ENCODE assay signal across 8 mouse cellular contexts in the genomic region with DNA sequence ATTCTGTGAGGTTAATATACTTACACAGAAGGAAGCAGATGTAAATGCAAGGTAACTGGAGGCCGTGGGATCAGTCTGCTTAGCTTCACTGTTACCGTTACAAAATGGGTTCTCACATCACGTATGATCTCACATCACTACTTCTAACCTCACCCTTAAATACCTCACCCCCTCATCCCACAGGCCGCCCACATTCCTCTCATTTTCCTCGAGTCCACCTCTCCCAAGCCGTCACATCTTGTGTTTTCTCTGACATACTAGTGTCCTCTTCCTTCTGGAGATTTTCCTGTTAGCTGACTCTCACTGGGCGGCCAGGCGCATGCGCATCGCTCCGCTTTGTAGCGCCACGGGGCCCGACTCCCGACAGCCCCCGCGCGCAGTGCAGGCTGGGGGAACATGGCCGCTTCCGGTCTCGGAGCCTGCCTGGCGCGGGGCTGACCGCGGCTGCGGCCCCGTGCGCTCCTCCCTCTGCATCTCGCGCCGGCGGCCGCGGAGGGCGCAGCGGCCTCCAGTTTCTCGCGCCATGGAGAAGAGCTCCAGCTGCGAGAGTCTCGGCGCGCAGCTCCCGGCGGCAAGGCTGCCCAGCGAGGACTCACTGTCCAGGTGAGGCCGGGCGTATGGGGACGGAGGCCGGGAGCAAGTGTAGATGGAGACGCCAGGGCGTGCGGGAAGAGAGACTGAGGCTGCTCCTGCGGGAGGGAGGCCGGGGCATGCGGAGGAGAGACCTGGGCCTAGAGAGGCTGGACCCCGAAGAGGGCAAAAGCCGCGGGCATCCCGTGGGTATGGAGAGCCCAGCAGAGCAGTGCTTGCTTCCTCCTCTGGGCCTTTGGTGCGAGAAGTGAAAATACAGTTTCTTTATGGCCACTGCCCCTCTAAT. TPM values are rescaled to one million over a fixed set of nuclear protein-coding genes. Genes with fewer than 3 reads are reported as not detected.
DNase-seq lines count a peak whose midpoint lies in the region; ATAC-seq and TF ChIP-seq lines count a peak whose summit lies in the region.

No protein-coding gene starts in this region.

- intact Hi-C loops in left cerebral cortex, adult 2 months (cut with DNase I): no loop called here

- no peaks in the 10 kb centered on the region for H3K36me3 ChIP-seq in hindbrain, postnatal 0 days (ENCODE audit: insufficient read depth, low read length)

- H3K4me1 ChIP-seq in hindbrain, postnatal 0 days (ENCODE audit: insufficient read depth, low read length): peaks cover 13% of the 10 kb centered on the region

- H3K9ac ChIP-seq in hindbrain, postnatal 0 days (replicated peaks; ENCODE audit: low read length): peak overlapping the region; percentile 98

- WGBS in hindbrain, postnatal 0 days: under 1% methylated on average over 60 of the region's 60 CpGs

- TF ChIP-seq CTCF in hindbrain, postnatal 0 days (IDR thresholded peaks at IDR 0.05; ENCODE audit: low read depth): no peak
- TF ChIP-seq CTCF in left cerebral cortex, adult 2 months (IDR thresholded peaks at IDR 0.05): no peak

- no peaks in the 10 kb centered on the region for H3K9me3 ChIP-seq in hindbrain, postnatal 0 days (ENCODE audit: low read length)

- H3K27me3 ChIP-seq in hindbrain, postnatal 0 days (ENCODE audit: insufficient read depth, low read length): no peaks in the 10 kb centered on the region

- H3K4me2 ChIP-seq in hindbrain, postnatal 0 days (ENCODE audit: low read depth, low read length): peak overlapping the region; percentile 63

- peak; percentile 95 for DNase-seq in T-cell, adult 2 months (ENCODE audit: low spot score)
- peak; percentile 97 to 98 for DNase-seq in cerebellum, postnatal 36 days
- DNase-seq in gastrocnemius, adult 18-20 months (ENCODE audit: low spot score): peak; percentile 93
- DNase-seq in hindbrain, postnatal 0 days (ENCODE audit: low spot score): peak; percentile 97
- DNase-seq in left cerebral cortex, adult 2 months (ENCODE audit: extremely low spot score in 1 of 2, low spot score in 2 of 2): peak; percentile 96 to 98
- peak; percentile 95 to 96 for DNase-seq in right cerebral cortex, adult 2 months (ENCODE audit: low spot score in 2 of 2)
- DNase-seq in urinary bladder, postnatal 14 days (ENCODE audit: low spot score): peak; percentile 95

- peak overlapping the region; percentile 92 for H3K4me3 ChIP-seq in hindbrain, postnatal 0 days (ENCODE audit: low read length)
- peak overlapping the region; percentile 100 for H3K4me3 ChIP-seq in left cerebral cortex, adult 2 months

- ATAC-seq in hindbrain, postnatal 0 days: peak; percentile 99
- peak; percentile 98 for ATAC-seq in megakaryocyte, adult 5-6 weeks (ENCODE audit: poor library complexity, severe bottlenecking)

- peak overlapping the region; percentile 93 for H3K27ac ChIP-seq in hindbrain, postnatal 0 days
- peak overlapping the region; percentile 94 for H3K27ac ChIP-seq in left cerebral cortex, adult 2 months

RNA-seq across cellular contexts. Expression of a gene that starts 0.8 kb away (rescaled TPM):
- total RNA-seq in gastrocnemius, adult 18-20 months (2021): 10 to 100 TPM; 16.0 to 16.9 TPM
- total RNA-seq in hindbrain, postnatal 0 days (2014; rRNA removed): 36.9 and 40.8 TPM in 2 replicates
- polyA plus RNA-seq in hindbrain, postnatal 0 days (2015; fragmentation: Nextera tagmentation; extraction: Ambion mirVana): 53.6 and 53.8 TPM in 2 replicates
- total RNA-seq in left cerebral cortex, adult 2 months (2021): 10 to 100 TPM; 50.8 to 52.6 TPM
- 36.9 and 37.6 TPM in 2 replicates for total RNA-seq in megakaryocyte, adult 5-6 weeks (2015)
- total RNA-seq in megakaryocyte, adult 5-6 weeks (2017): 61.4 and 78.3 TPM in 2 replicates

Comparison
In these comparisons a context has a peak if more than half of its experiments do, and no peak if none do; other contexts are left out.
1. Peak in every context shown above with its lines: DNase-seq, ATAC-seq, H3K4me3 ChIP-seq and H3K27ac ChIP-seq.